In the genomic region with DNA sequence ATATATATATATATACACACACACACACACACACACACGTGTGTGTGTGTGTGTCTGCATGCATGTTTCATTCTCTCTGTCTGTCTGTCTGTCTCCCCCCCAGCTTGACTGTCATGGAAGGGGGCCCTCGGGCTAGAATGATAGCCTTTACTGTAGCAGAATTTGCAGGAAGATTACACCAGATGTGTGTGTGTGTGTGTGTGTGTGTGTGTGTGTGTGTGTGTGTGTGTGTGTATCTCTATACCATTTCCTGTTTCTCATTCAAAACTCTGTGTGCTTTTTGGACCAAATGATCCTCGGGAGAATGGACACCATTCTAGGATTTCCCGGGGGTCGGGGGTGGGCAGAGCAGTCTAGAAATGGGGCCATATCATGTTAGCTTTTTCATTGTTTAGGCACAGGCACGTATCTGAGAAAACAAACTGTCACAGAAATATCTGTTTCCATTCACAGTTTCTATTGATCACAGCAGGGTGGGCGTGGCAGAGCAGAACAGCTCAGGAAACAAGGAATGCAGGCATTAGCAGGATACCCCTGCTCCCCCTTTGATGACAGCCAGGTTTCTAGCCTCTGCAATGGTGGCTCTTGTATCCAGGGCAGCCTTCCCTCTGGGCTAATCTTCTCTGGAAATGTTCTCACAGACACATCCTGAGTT, we compare ENCODE assay signal across 12 mouse cellular contexts. TPM values are rescaled to one million over a fixed set of nuclear protein-coding genes. Genes with fewer than 3 reads are reported as not detected.
DNase-seq lines count a peak whose midpoint lies in the region; ATAC-seq and TF ChIP-seq lines count a peak whose summit lies in the region.
"Had no signal": no experiment of that assay in that cellular context is flagged by ENCODE, and none has a peak within 500 bp of the region (broad histone marks: within the 10 kb centered on the region; RNA-seq: fewer than 3 reads in every experiment).

No protein-coding gene starts in this region.

- no peak overlapping the region for H3K4me2 ChIP-seq in forebrain, embryonic 14.5 days (ENCODE audit: low read length)
- H3K4me2 ChIP-seq in forebrain, postnatal 0 days (ENCODE audit: low read depth), result no peak overlapping the region
- no peak overlapping the region for H3K4me2 ChIP-seq in limb, embryonic 12.5 days
- no peak overlapping the region for H3K4me2 ChIP-seq in embryonic facial prominence, embryonic 12.5 days (replicated peaks)
- H3K4me2 ChIP-seq: hindbrain, embryonic 15.5 days had no signal

- H3K36me3 ChIP-seq in forebrain, embryonic 14.5 days (ENCODE audit: control insufficient read depth, insufficient read depth, low read length), result no peaks in the 10 kb centered on the region
- H3K36me3 ChIP-seq in forebrain, postnatal 0 days (ENCODE audit: insufficient read depth), result no peaks in the 10 kb centered on the region
- no peaks in the 10 kb centered on the region for H3K36me3 ChIP-seq in limb, embryonic 12.5 days
- H3K36me3 ChIP-seq in limb, embryonic 10.5 days, result no peaks in the 10 kb centered on the region
- H3K36me3 ChIP-seq in embryonic facial prominence, embryonic 12.5 days, result no peaks in the 10 kb centered on the region
- H3K36me3 ChIP-seq: hindbrain, embryonic 15.5 days had no signal

- H3K9me3 ChIP-seq in forebrain, embryonic 14.5 days (replicated peaks; ENCODE audit: control insufficient read depth, low read length), result no peaks in the 10 kb centered on the region
- H3K9me3 ChIP-seq in forebrain, postnatal 0 days (ENCODE audit: low read length), result no peaks in the 10 kb centered on the region
- H3K9me3 ChIP-seq in limb, embryonic 12.5 days, result no peaks in the 10 kb centered on the region
- no peaks in the 10 kb centered on the region for H3K9me3 ChIP-seq in limb, embryonic 10.5 days (replicated peaks)
- H3K9me3 ChIP-seq in embryonic facial prominence, embryonic 12.5 days, result no peaks in the 10 kb centered on the region
- H3K9me3 ChIP-seq: hindbrain, embryonic 15.5 days had no signal

- no peak overlapping the region for H3K4me3 ChIP-seq in forebrain, embryonic 14.5 days (ENCODE audit: low read depth, low read length)
- no peak overlapping the region for H3K4me3 ChIP-seq in forebrain, postnatal 0 days (ENCODE audit: low read depth, low read length)
- no peak overlapping the region for H3K4me3 ChIP-seq in limb, embryonic 12.5 days (replicated peaks)
- no peak overlapping the region for H3K4me3 ChIP-seq in limb, embryonic 10.5 days
- H3K4me3 ChIP-seq in embryonic facial prominence, embryonic 12.5 days, result no peak overlapping the region
- H3K4me3 ChIP-seq: hindbrain, embryonic 15.5 days had no signal

- no peaks in the 10 kb centered on the region for H3K4me1 ChIP-seq in forebrain, embryonic 14.5 days (ENCODE audit: control insufficient read depth, insufficient read depth, low read length)
- no peaks in the 10 kb centered on the region for H3K4me1 ChIP-seq in forebrain, postnatal 0 days (ENCODE audit: insufficient read depth)
- peaks cover 7% of the 10 kb centered on the region; the same call in 1 of the 2 replicates for H3K4me1 ChIP-seq in limb, embryonic 12.5 days (replicated peaks)
- peaks cover 7% of the 10 kb centered on the region; the same call in 1 of the 2 replicates for H3K4me1 ChIP-seq in limb, embryonic 10.5 days
- 0 out of 2 replicates have a peak, but pooled peaks cover 5% of the 10 kb centered on the region for H3K4me1 ChIP-seq in embryonic facial prominence, embryonic 12.5 days
- H3K4me1 ChIP-seq: hindbrain, embryonic 15.5 days had no signal

- TF ChIP-seq CTCF in forebrain, postnatal 0 days (IDR thresholded peaks at IDR 0.05; ENCODE audit: low read depth), result no peak

- no peak for ATAC-seq in forebrain, embryonic 14.5 days
- no peak for ATAC-seq in forebrain, postnatal 0 days
- ATAC-seq in limb, embryonic 12.5 days (ENCODE audit: insufficient number of reproducible peaks, insufficient read depth, low FRiP score, low TSS enrichment, low read depth), result no peak
- no peak for ATAC-seq in embryonic facial prominence, embryonic 12.5 days (ENCODE audit: insufficient number of reproducible peaks, insufficient read depth, low FRiP score, low TSS enrichment)

- no peak overlapping the region for H3K27ac ChIP-seq in forebrain, embryonic 14.5 days (ENCODE audit: low read depth, low read length)
- no peak overlapping the region for H3K27ac ChIP-seq in forebrain, postnatal 0 days (ENCODE audit: low read depth, low read length)
- peak overlapping the region; percentile 12; the same call in 1 of the 2 replicates for H3K27ac ChIP-seq in limb, embryonic 12.5 days
- no peak overlapping the region for H3K27ac ChIP-seq in limb, embryonic 10.5 days
- H3K27ac ChIP-seq in embryonic facial prominence, embryonic 12.5 days, result 0 out of 2 replicates have a peak overlapping the region, but pooled peaks have one; percentile 11
- H3K27ac ChIP-seq: hindbrain, embryonic 15.5 days had no signal

- WGBS in forebrain, embryonic 14.5 days, result 34% methylated on average over 7 of the region's 7 CpGs
- 48% methylated on average over 7 of the region's 7 CpGs for WGBS in forebrain, postnatal 0 days
- WGBS in limb, embryonic 12.5 days, result 42% methylated on average over 7 of the region's 7 CpGs
- 55% methylated on average over 7 of the region's 7 CpGs for WGBS in limb, embryonic 10.5 days
- WGBS in embryonic facial prominence, embryonic 12.5 days, result 36% methylated on average over 7 of the region's 7 CpGs

- no peaks in the 10 kb centered on the region for H3K27me3 ChIP-seq in forebrain, embryonic 14.5 days (replicated peaks; ENCODE audit: control insufficient read depth, insufficient read depth, low read length)
- H3K27me3 ChIP-seq in forebrain, postnatal 0 days (ENCODE audit: insufficient read depth, low read length), result no peaks in the 10 kb centered on the region
- H3K27me3 ChIP-seq in limb, embryonic 12.5 days, result no peaks in the 10 kb centered on the region
- no peaks in the 10 kb centered on the region for H3K27me3 ChIP-seq in limb, embryonic 10.5 days (ENCODE audit: low read depth, poor library complexity, severe bottlenecking)
- H3K27me3 ChIP-seq in embryonic facial prominence, embryonic 12.5 days, result no peaks in the 10 kb centered on the region
- H3K27me3 ChIP-seq: hindbrain, embryonic 15.5 days had no signal

- H3K9ac ChIP-seq in forebrain, embryonic 14.5 days (ENCODE audit: low read length), result no peak overlapping the region
- H3K9ac ChIP-seq in forebrain, postnatal 0 days, result no peak overlapping the region
- no peak overlapping the region for H3K9ac ChIP-seq in limb, embryonic 12.5 days (replicated peaks)
- no peak overlapping the region for H3K9ac ChIP-seq in embryonic facial prominence, embryonic 12.5 days
- H3K9ac ChIP-seq: hindbrain, embryonic 15.5 days had no signal

- peak; percentile 9 for DNase-seq in forebrain, embryonic 14.5 days (ENCODE audit: low spot score)
- DNase-seq in forebrain, postnatal 0 days, result no peak
- no peak for DNase-seq in limb, embryonic 10.5 days (ENCODE audit: low spot score)
- peak; percentile 36 to 38 for DNase-seq in B cell, adult 2 months
- DNase-seq in adrenal gland, adult 18-20 months (ENCODE audit: low spot score in 2 of 2), result no peak
- DNase-seq in urinary bladder, adult 2 months (ENCODE audit: low spot score), result no peak
- DNase-seq: cerebellum, postnatal 36 days; lung, adult 2 months; right cerebral cortex, postnatal 4 days had no signal

RNA-seq across cellular contexts. Expression of a gene that starts 24.0 kb away (rescaled TPM):
- 31.7 and 49.8 TPM in 2 replicates for polyA plus RNA-seq in forebrain, embryonic 14.5 days (2014; fragmentation: Nextera tagmentation; extraction: Ambion mirVana)
- 80.2 and 80.4 TPM in 2 replicates for total RNA-seq in forebrain, postnatal 0 days (2014; rRNA removed)
- polyA plus RNA-seq in forebrain, postnatal 0 days (2015; fragmentation: Nextera tagmentation; extraction: Ambion mirVana), result 30.1 and 37.1 TPM in 2 replicates
- 44.6 and 45.8 TPM in 2 replicates for polyA plus RNA-seq in limb, embryonic 12.5 days (2016; fragmentation: Nextera tagmentation; extraction: Ambion mirVana)
- 38.8 and 39.7 TPM in 2 replicates for polyA plus RNA-seq in limb, embryonic 10.5 days (2016; fragmentation: Nextera tagmentation; extraction: Ambion mirVana)
- 37.7 and 37.9 TPM in 2 replicates for polyA plus RNA-seq in embryonic facial prominence, embryonic 12.5 days (2016; fragmentation: Nextera tagmentation; extraction: Ambion mirVana)
- total RNA-seq in adrenal gland, adult 18-20 months (2021), result 10 to 100 TPM; 54.6 to 74.6 TPM
- polyA plus RNA-seq in urinary bladder, adult 2 months (2012; rRNA removed), result 22.2 and 22.5 TPM in 2 replicates

RNA-seq across cellular contexts. Expression of a gene that starts 25.6 kb away (rescaled TPM):
- 1.0 and 1.1 TPM in 2 replicates for polyA plus RNA-seq in forebrain, embryonic 14.5 days (2014; fragmentation: Nextera tagmentation; extraction: Ambion mirVana)
- 0.76 and 1.3 TPM in 2 replicates for total RNA-seq in forebrain, postnatal 0 days (2014; rRNA removed)
- 1.4 and 1.6 TPM in 2 replicates for polyA plus RNA-seq in forebrain, postnatal 0 days (2015; fragmentation: Nextera tagmentation; extraction: Ambion mirVana)
- 2.7 and 3.8 TPM in 2 replicates for polyA plus RNA-seq in limb, embryonic 12.5 days (2016; fragmentation: Nextera tagmentation; extraction: Ambion mirVana)
- polyA plus RNA-seq in limb, embryonic 10.5 days (2016; fragmentation: Nextera tagmentation; extraction: Ambion mirVana), result 3.7 and 4.9 TPM in 2 replicates
- polyA plus RNA-seq in embryonic facial prominence, embryonic 12.5 days (2016; fragmentation: Nextera tagmentation; extraction: Ambion mirVana), result 3.7 and 3.9 TPM in 2 replicates
- 1 to 10 TPM; 1.3 to 2.4 TPM for total RNA-seq in adrenal gland, adult 18-20 months (2021)
- 0.39 and 0.96 TPM in 2 replicates for polyA plus RNA-seq in urinary bladder, adult 2 months (2012; rRNA removed)

Comparison
In these comparisons a context has a peak if more than half of its experiments do, and no peak if none do; other contexts are left out.
1. DNase-seq: peak in forebrain, embryonic 14.5 days (single experiment) and B cell, adult 2 months (2 of 2); none in forebrain, postnatal 0 days (single experiment), limb, embryonic 10.5 days (single experiment), adrenal gland, adult 18-20 months (0 of 2) and urinary bladder, adult 2 months (single experiment).
2. H3K27ac ChIP-seq: peak in limb, embryonic 12.5 days (single experiment) and embryonic facial prominence, embryonic 12.5 days (single experiment); none in forebrain, embryonic 14.5 days (single experiment), forebrain, postnatal 0 days (single experiment) and limb, embryonic 10.5 days (single experiment).